Mouse (Mus musculus) forebrain, embryonic 12.5 days (tissue): Measurements from ENCODE around the gene Smim17. TPM values are rescaled to one million over a fixed set of nuclear protein-coding genes. Genes with fewer than 3 reads are reported as not detected.
"Not testable (repeated sequence)": the region's sequence is repeated elsewhere in the genome, so short reads cannot be mapped to it uniquely, and the experiment has no call there.

Experiments
- ATAC-seq: fragments of 200-750 bp; cut with Nextera tagmentation; 2 replicates; pipeline ENCODE4 v1.8.0; 2017; ENCODE audit warnings: moderate TSS enrichment; ENCODE audit not compliant: low FRiP score
- H3K27ac ChIP-seq: fragments of 300-500 bp; sonication (generic); 2 replicates; pipeline ENCODE4 v1.5.1; 2016; ENCODE audit warnings: mild to moderate bottlenecking
- H3K27me3 ChIP-seq: fragments of 300-500 bp; sonication (generic); 2 replicates; pipeline ENCODE4 v1.6.1; 2016; ENCODE audit warnings: mild to moderate bottlenecking
- H3K36me3 ChIP-seq: fragments of 300-500 bp; sonication (generic); replicated peaks from 2 replicates; pipeline ENCODE4 v1.6.1; 2016; ENCODE audit warnings: mild to moderate bottlenecking
- H3K4me1 ChIP-seq: fragments of 300-500 bp; sonication (generic); 2 replicates; pipeline ENCODE4 v1.6.1; 2016
- H3K4me2 ChIP-seq: fragments of 300-500 bp; sonication (generic); 2 replicates; pipeline ENCODE4 v1.6.1; 2016; ENCODE audit warnings: mild to moderate bottlenecking, moderate library complexity
- H3K4me3 ChIP-seq: fragments of 300-500 bp; sonication (generic); replicated peaks from 2 replicates; pipeline ENCODE4 v1.5.1; 2016; ENCODE audit warnings: mild to moderate bottlenecking
- H3K9ac ChIP-seq: fragments of 300-500 bp; sonication (generic); 2 replicates; pipeline ENCODE4 v1.6.1; 2016; ENCODE audit warnings: mild to moderate bottlenecking
- H3K9me3 ChIP-seq: fragments of 300-500 bp; sonication (generic); 2 replicates; pipeline ENCODE4 v1.6.1; 2016
- WGBS: fragments of 180-500 bp; shearing (Covaris S2); methylation state at CpG from one replicate; pipeline ENCODE4 v1.1.7; 2016; 5-methylcytosine and 5-hydroxymethylcytosine counted together
- polyA plus RNA-seq: library from polyadenylated mRNA; unstranded; fragments of >200 nt; fragmentation: Nextera tagmentation; extraction: Ambion mirVana; gene quantifications from 2 replicates; pipeline ENCODE4 v1.2.1, GENCODE M21; 2016

The Smim17 gene
- polyA plus RNA-seq, 1 experiment from 2014 or later = 0.82 TPM

DNA sequence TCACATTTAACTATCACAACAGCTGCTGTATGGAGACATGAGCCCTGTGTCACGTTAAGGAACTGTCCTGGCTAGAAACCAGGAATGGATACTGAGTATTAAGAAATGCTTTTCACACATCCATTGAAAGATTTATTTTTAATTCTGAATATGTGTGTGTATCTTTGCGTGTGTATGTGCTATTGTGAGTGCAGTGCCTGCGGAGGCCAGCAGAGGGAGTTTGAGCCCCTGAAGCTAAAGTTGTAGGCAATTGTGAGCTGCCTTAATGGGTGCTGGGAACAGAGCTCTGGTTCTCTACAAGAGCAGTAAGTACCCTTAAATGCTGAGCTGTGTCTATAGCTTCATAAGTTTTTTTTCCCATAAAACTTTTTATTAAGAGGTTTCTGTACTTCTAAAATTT is 30.9 kb downstream of the Smim17 start:
- no peak overlapping the region for H3K4me2 ChIP-seq
- H3K4me1 ChIP-seq = 0 out of 2 replicates have a peak, but pooled peaks cover 1% of the 10 kb centered on the region
- ATAC-seq = no peak
- no peak overlapping the region for H3K9ac ChIP-seq
- H3K27me3 ChIP-seq = no peaks in the 10 kb centered on the region
- no peak overlapping the region for H3K27ac ChIP-seq
- H3K9me3 ChIP-seq = no peaks in the 10 kb centered on the region
- WGBS = 90% methylated on average over 3 of the region's 3 CpGs
- H3K4me3 ChIP-seq = no peak overlapping the region
- H3K36me3 ChIP-seq = no peaks in the 10 kb centered on the region

DNA sequence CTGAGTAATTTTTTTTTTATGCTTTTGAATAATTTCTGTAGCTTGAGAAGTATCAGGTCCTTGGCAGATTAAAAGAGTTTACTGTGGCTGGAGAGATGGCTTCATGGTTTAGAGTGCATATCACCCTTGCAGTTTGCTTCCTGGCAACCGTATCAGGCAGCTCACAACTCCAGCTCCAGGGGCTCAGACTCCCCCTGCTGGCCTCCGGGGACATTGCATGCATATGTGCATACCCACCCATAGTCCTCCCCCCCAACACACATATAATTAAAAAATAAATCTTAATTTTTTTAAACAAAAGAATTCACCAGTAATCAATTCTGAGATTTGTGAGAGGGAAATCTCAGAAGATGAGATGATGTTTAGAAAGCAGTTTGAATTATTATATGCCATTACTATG is 31.8 kb downstream of the Smim17 start:
- 46% methylated on average over 2 of the region's 2 CpGs for WGBS
- Histone ChIP-seq H3K4me1 (peaks cover 9% of the 10 kb centered on the region), H3K9ac (no peak overlapping the region), H3K9me3 (no peaks in the 10 kb centered on the region), H3K4me2 (no peak overlapping the region), H3K27ac (no peak overlapping the region), H3K27me3 (no peaks in the 10 kb centered on the region), H3K4me3 (no peak overlapping the region), H3K36me3 (no peaks in the 10 kb centered on the region)
- ATAC-seq = no peak

DNA sequence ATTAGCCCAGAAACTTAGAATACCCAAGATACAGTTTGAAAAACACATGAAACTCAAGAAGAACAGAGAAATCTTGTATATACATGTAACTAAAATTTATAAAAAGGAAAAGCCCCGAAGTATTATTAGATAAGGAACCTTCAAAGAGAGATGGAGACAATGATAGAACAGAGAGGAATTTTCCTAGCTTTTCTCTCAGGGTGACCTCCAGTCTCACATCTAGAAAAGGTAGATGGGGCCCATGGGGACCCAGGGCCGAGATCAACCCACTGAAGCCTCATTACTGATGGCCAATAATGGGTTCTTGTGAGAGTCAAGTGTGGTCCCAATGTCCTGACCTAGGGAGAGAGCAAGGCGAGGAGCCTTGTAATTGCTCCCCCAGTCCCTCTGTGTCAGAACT is 39.9 kb downstream of the Smim17 start, which contains the start of gene Olfr1344:
TSS of gene Olfr1344 (plus strand) at position 301 of the 400 bp plus-strand sequence.
- Histone ChIP-seq H3K27ac (no peak within 1 kb of the TSS), H3K4me1 (peaks cover 14% of the 10 kb centered on the region), H3K4me3 (no peak within 1 kb of the TSS), H3K36me3 (no peaks in the 10 kb centered on the region), H3K9ac (no peak within 1 kb of the TSS), H3K27me3 (no peaks in the 10 kb centered on the region), H3K9me3 (no peaks in the 10 kb centered on the region), H3K4me2 (no peak within 1 kb of the TSS)
- WGBS = 82% methylated on average over 3 of the region's 3 CpGs
- ATAC-seq = no peak

DNA sequence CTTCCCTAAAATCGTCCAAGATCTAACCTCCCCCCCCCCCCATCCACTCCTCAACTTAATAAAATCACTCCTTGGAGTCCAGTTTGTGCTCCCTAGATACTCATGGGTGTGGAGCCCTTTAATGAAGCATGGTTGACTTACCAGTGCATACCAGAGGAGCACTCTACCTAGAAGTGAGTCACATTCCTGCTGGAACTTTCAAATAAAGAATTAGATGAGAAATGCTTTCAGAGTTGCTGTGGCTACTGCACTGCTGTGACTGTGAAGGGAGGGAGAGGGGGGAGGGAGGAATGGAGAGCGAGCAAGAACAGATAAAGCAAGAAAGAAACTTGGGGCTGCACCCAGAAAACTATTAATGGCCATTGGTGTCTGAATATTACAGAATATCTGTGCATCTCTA is 42.7 kb downstream of the Smim17 start:
- Histone ChIP-seq H3K9me3 (no peaks in the 10 kb centered on the region), H3K4me2 (no peak overlapping the region), H3K27me3 (no peaks in the 10 kb centered on the region), H3K4me3 (no peak overlapping the region), H3K9ac (no peak overlapping the region), H3K36me3 (no peaks in the 10 kb centered on the region), H3K27ac (no peak overlapping the region), H3K4me1 (no peaks in the 10 kb centered on the region)
- ATAC-seq = no peak
- whole genome bisulfite sequencing = 77% methylated on average over 2 of the region's 2 CpGs

DNA sequence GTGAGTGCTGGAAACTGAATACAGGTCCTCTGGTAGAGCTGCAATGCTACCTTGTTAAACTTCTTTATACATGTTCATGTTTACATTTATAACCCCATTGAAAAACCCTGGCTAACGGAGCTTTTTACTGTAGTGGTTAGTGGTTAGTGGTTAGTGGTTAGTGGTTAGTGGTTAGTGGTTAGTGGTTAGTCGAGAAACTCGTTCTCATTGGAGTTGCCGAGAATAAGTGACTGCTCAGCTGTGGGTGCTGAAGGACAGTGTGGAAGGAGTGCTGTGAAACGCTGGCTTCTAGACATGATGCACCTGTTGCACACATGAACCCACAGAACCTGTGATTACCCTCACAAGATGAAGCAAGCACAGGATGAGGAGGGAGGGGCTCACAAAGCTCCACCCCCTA is 49.3 kb downstream of the Smim17 start:
- Histone ChIP-seq H3K4me1 (no peaks in the 10 kb centered on the region), H3K9ac (no peak overlapping the region), H3K36me3 (no peaks in the 10 kb centered on the region), H3K27me3 (no peaks in the 10 kb centered on the region), H3K9me3 (0 out of 2 replicates have a peak, but pooled peaks cover 5% of the 10 kb centered on the region), H3K27ac (no peak overlapping the region), H3K4me2 (no peak overlapping the region), H3K4me3 (no peak overlapping the region)
- ATAC-seq = no peak
- WGBS = 90% methylated on average over 5 of the region's 5 CpGs

DNA sequence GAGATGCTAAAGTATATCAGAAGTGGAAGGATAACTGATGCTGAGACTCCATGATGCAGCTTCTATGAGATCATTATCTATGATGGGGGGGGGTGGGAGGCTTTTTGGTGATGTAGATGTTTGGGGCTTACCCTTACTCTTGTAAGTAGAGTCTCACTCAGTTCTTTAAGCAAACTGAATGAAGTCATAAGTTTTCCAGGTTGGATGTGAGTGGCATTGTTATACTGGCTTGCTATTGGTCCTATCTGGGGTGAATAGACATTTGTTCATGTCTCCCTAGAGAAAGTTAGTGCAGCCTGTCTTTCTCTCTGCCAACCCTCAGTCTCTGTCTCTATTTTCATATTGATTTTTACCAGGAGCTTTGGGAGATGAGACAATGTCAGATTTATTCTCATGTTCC is 57.4 kb downstream of the Smim17 start, which contains the start of gene Olfr1336:
TSS of gene Olfr1336 (plus strand) at position 301 of the 400 bp plus-strand sequence.
- ATAC-seq = no peak
- Histone ChIP-seq H3K36me3 (no peaks in the 10 kb centered on the region), H3K4me3 (no peak within 1 kb of the TSS), H3K9me3 (peaks cover 2% of the 10 kb centered on the region; the same call in 1 of the 2 replicates), H3K27ac (no peak within 1 kb of the TSS), H3K4me2 (no peak within 1 kb of the TSS), H3K9ac (no peak within 1 kb of the TSS), H3K4me1 (no peaks in the 10 kb centered on the region), H3K27me3 (no peaks in the 10 kb centered on the region)

DNA sequence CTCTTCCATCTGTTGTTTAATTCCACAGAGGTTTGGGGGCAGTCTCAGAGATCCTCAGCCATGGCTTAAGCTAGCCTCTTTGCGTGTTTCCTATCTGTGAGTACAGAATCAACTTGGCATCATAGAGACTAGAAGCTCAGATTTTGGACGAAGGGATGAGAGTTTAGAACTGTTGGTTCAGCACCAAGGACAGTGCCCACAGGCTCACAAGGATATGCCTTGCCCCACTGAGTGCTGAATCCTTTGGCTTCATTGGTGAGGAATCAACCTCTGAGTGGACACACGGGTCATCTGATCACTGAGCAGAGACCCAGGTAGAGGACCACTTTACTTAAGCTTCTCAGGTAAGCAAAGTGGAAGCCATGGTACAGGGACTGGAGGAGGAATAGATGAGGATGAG is 57.9 kb downstream of the Smim17 start:
- no peak overlapping the region for H3K9ac ChIP-seq
- no peaks in the 10 kb centered on the region for H3K27me3 ChIP-seq
- no peak for ATAC-seq
- no peaks in the 10 kb centered on the region for H3K4me1 ChIP-seq
- no peak overlapping the region for H3K27ac ChIP-seq
- no peak overlapping the region for H3K4me2 ChIP-seq
- H3K4me3 ChIP-seq = no peak overlapping the region
- H3K9me3 ChIP-seq = peaks cover 5% of the 10 kb centered on the region; the same call in 1 of the 2 replicates
- H3K36me3 ChIP-seq = no peaks in the 10 kb centered on the region
- WGBS = 55% methylated on average over 3 of the region's 3 CpGs

DNA sequence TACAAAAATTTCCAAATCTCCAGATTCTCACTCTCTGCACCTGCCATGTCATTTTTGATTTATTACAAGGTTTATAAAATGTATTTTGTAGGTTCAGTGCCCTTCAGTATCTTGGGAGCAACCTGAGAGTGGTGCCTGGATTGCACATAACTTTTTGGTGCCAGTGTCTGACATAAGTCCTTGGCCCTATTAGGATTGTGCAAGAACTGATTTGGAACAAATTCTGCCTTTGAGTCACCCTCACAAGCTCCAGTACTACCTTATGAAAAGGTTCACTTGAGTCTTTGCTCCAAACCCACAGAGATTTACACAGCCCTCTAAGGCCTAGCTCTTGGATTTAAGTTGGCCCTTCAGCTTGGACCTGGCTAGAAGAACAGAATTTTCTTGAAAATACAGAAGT is 68.4 kb downstream of the Smim17 start, which contains the start of gene Olfr1346:
TSS of gene Olfr1346 (plus strand) at position 151 of the 400 bp plus-strand sequence.
- Histone ChIP-seq H3K4me1 (no peaks in the 10 kb centered on the region), H3K9ac (no peak within 1 kb of the TSS), H3K27ac (no peak within 1 kb of the TSS), H3K4me3 (no peak within 1 kb of the TSS), H3K4me2 (no peak within 1 kb of the TSS), H3K36me3 (no peaks in the 10 kb centered on the region), H3K27me3 (no peaks in the 10 kb centered on the region), H3K9me3 (no peaks in the 10 kb centered on the region)
- ATAC-seq = no peak

DNA sequence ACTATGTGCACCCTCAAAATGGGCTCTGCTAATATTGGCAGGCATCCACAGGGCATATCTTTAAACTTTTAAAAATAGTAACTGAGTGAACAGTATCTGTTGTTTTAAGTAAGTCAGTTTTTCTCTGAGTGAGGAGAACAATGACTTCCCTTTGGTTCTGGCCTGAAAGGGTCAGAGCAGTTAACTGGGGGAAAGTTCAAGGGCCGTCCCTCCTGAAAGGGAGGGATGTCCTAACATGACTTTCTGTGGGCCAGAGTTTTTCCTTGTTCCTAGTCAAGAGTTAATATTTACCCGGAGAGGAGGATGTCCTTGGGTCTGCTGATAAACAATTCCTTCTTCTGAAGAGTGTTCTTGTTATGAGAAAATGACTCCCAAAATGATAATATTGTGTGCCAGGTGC is 79.1 kb downstream of the Smim17 start:
- not testable (repeated sequence) for H3K9ac ChIP-seq, H3K9me3 ChIP-seq, H3K4me3 ChIP-seq, H3K27ac ChIP-seq, H3K4me1 ChIP-seq, H3K36me3 ChIP-seq, ATAC-seq, H3K27me3 ChIP-seq, H3K4me2 ChIP-seq
- WGBS = 85% methylated on average over 2 of the region's 2 CpGs

Other genes starting within 250 kb of the Smim17 start
- gene Zfp787, start 242.7 kb upstream of the Smim17 start, polyA plus RNA-seq = 27.8 and 30.9 TPM in 2 replicates
- gene Zfp444, start 226.5 kb upstream of the Smim17 start, polyA plus RNA-seq = 75.1 and 81.3 TPM in 2 replicates
- not detected in 2 replicates for gene Galp, start 201.6 kb upstream of the Smim17 start, polyA plus RNA-seq
- not detected in 2 replicates for gene Zscan5b, start 176.4 kb upstream of the Smim17 start, polyA plus RNA-seq
- not detected in 2 replicates for gene Epp13, start 146.0 kb upstream of the Smim17 start, polyA plus RNA-seq
- gene Zfp667, start 112.1 kb upstream of the Smim17 start, polyA plus RNA-seq = 14.0 and 15.8 TPM in 2 replicates
- 7.2 and 7.5 TPM in 2 replicates for gene Zfp583, start 67.4 kb upstream of the Smim17 start, polyA plus RNA-seq
- 3.8 and 4.1 TPM in 2 replicates for gene Gm3854, start 55.0 kb upstream of the Smim17 start, polyA plus RNA-seq
- 2.8 TPM in 2 replicates for gene Zfp78, start 35.4 kb upstream of the Smim17 start, polyA plus RNA-seq
- gene Zfp28, start 15.4 kb upstream of the Smim17 start, polyA plus RNA-seq = 15.2 and 15.8 TPM in 2 replicates
- gene Gm20715, start 11.6 kb downstream of the Smim17 start, polyA plus RNA-seq = not detected in 2 replicates
- 0.11 TPM in 1 of 2 replicates, not detected in the other for gene Olfr1344, start 40.0 kb downstream of the Smim17 start, polyA plus RNA-seq
- 0.03 TPM in 1 of 2 replicates, not detected in the other for gene Olfr1336, start 57.5 kb downstream of the Smim17 start, polyA plus RNA-seq
- not detected in 2 replicates for gene Olfr1346, start 68.4 kb downstream of the Smim17 start, polyA plus RNA-seq
- not detected in 2 replicates for gene Olfr5, start 88.2 kb downstream of the Smim17 start, polyA plus RNA-seq
- not detected in 2 replicates for gene Olfr1347, start 101.0 kb downstream of the Smim17 start, polyA plus RNA-seq
- not detected in 2 replicates for gene Olfr1348, start 110.0 kb downstream of the Smim17 start, polyA plus RNA-seq
- gene Olfr1349, start 124.2 kb downstream of the Smim17 start, polyA plus RNA-seq = not detected in 2 replicates
- not detected in 2 replicates for gene Olfr1350, start 166.1 kb downstream of the Smim17 start, polyA plus RNA-seq